Mouse (Mus musculus): ENCODE measurements around the gene Wipf1. TPM values are rescaled to one million over a fixed set of nuclear protein-coding genes. Genes with fewer than 3 reads are reported as not detected.

Wipf1 gene
- polyA plus RNA-seq, 1 experiment from 2014 or later = 8.0 TPM

- peak overlapping the region; percentile 90; the same call in 1 of the 2 replicates for H3K4me3 ChIP-seq (replicated peaks; ENCODE audit: low read depth, low read length)
- H3K27me3 ChIP-seq (ENCODE audit: insufficient read depth, low read length) = no peaks in the 10 kb centered on the region
- peak overlapping the region; percentile 94 for H3K4me2 ChIP-seq (ENCODE audit: low read length)
- peaks cover 7% of the 10 kb centered on the region; the same call in 1 of the 2 replicates for H3K4me1 ChIP-seq (replicated peaks; ENCODE audit: insufficient read depth, low read length)
- WGBS = 73% methylated on average over 11 of the region's 11 CpGs
- no peak overlapping the region for H3K27ac ChIP-seq
- H3K36me3 ChIP-seq (ENCODE audit: insufficient read depth, low read length) = no peaks in the 10 kb centered on the region
- no peak for ATAC-seq (replicated peaks; ENCODE audit: low FRiP score, low read depth)
- no peak for DNase-seq (ENCODE audit: low spot score)
- H3K9ac ChIP-seq (ENCODE audit: low read depth, low read length) = no peak overlapping the region
- no peaks in the 10 kb centered on the region for H3K9me3 ChIP-seq (replicated peaks; ENCODE audit: low read length)
- TF ChIP-seq CTCF (IDR thresholded peaks at IDR 0.05; ENCODE audit: low read depth) = no peak
Measured at GRCm38 (mm10) chr2:73527956-73528355, 1.6 kb downstream of the Wipf1 start.

- no peak for DNase-seq (ENCODE audit: low spot score)
- H3K4me2 ChIP-seq (ENCODE audit: low read length) = no peak overlapping the region
Measured at GRCm38 (mm10) chr2:73526691-73527090, 2.8 kb downstream of the Wipf1 start.

GRCm38 (mm10) chr2:73522891-73523290 is 6.6 kb downstream of the Wipf1 start:
- no peak for DNase-seq (ENCODE audit: low spot score)
- no peak for TF ChIP-seq CTCF (IDR thresholded peaks at IDR 0.05; ENCODE audit: low read depth)
- no peak for ATAC-seq (replicated peaks; ENCODE audit: low FRiP score, low read depth)
- H3K9ac ChIP-seq (ENCODE audit: low read depth, low read length) = no peak overlapping the region
- H3K27me3 ChIP-seq (ENCODE audit: insufficient read depth, low read length) = no peaks in the 10 kb centered on the region
- H3K9me3 ChIP-seq (replicated peaks; ENCODE audit: low read length) = no peaks in the 10 kb centered on the region
- no peak overlapping the region for H3K4me3 ChIP-seq (replicated peaks; ENCODE audit: low read depth, low read length)
- 49% methylated on average over 8 of the region's 8 CpGs for WGBS
- peaks cover 13% of the 10 kb centered on the region; the same call in 1 of the 2 replicates for H3K4me1 ChIP-seq (replicated peaks; ENCODE audit: insufficient read depth, low read length)
- no peaks in the 10 kb centered on the region for H3K36me3 ChIP-seq (ENCODE audit: insufficient read depth, low read length)
- no peak overlapping the region for H3K4me2 ChIP-seq (ENCODE audit: low read length)
- peak overlapping the region; percentile 44; the same call in 1 of the 2 replicates for H3K27ac ChIP-seq

More at GRCm38 (mm10) chr2:73526691-73527090, 2.8 kb downstream of the Wipf1 start:
- H3K27me3 ChIP-seq (ENCODE audit: insufficient read depth, low read length) = no peaks in the 10 kb centered on the region
- H3K9me3 ChIP-seq (replicated peaks; ENCODE audit: low read length) = no peaks in the 10 kb centered on the region
- WGBS = 59% methylated on average over 9 of the region's 9 CpGs
- ATAC-seq (replicated peaks; ENCODE audit: low FRiP score, low read depth) = no peak
- peaks cover 18% of the 10 kb centered on the region; the same call in 1 of the 2 replicates for H3K4me1 ChIP-seq (replicated peaks; ENCODE audit: insufficient read depth, low read length)
- H3K27ac ChIP-seq = peak overlapping the region; percentile 38; the same call in 1 of the 2 replicates
- no peak overlapping the region for H3K9ac ChIP-seq (ENCODE audit: low read depth, low read length)
- no peaks in the 10 kb centered on the region for H3K36me3 ChIP-seq (ENCODE audit: insufficient read depth, low read length)
- no peak for TF ChIP-seq CTCF (IDR thresholded peaks at IDR 0.05; ENCODE audit: low read depth)
- H3K4me3 ChIP-seq (replicated peaks; ENCODE audit: low read depth, low read length) = no peak overlapping the region

GRCm38 (mm10) chr2:73522336-73522735 is 7.2 kb downstream of the Wipf1 start:
- no peaks in the 10 kb centered on the region for H3K27me3 ChIP-seq (ENCODE audit: insufficient read depth, low read length)
- TF ChIP-seq CTCF (IDR thresholded peaks at IDR 0.05; ENCODE audit: low read depth) = no peak
- no peak overlapping the region for H3K4me2 ChIP-seq (ENCODE audit: low read length)
- WGBS = 67% methylated on average over 6 of the region's 6 CpGs
- H3K9me3 ChIP-seq (replicated peaks; ENCODE audit: low read length) = no peaks in the 10 kb centered on the region
- no peak overlapping the region for H3K4me3 ChIP-seq (replicated peaks; ENCODE audit: low read depth, low read length)
- no peak overlapping the region for H3K9ac ChIP-seq (ENCODE audit: low read depth, low read length)
- H3K36me3 ChIP-seq (ENCODE audit: insufficient read depth, low read length) = no peaks in the 10 kb centered on the region
- H3K27ac ChIP-seq = 0 out of 2 replicates have a peak overlapping the region, but pooled peaks have one; percentile 44
- peaks cover 13% of the 10 kb centered on the region; the same call in 1 of the 2 replicates for H3K4me1 ChIP-seq (replicated peaks; ENCODE audit: insufficient read depth, low read length)
- DNase-seq (ENCODE audit: low spot score) (no peak), ATAC-seq (replicated peaks; ENCODE audit: low FRiP score, low read depth) (no peak)

GRCm38 (mm10) chr2:73521737-73522136 is 7.8 kb downstream of the Wipf1 start:
- H3K36me3 ChIP-seq (ENCODE audit: insufficient read depth, low read length) = no peaks in the 10 kb centered on the region
- no peaks in the 10 kb centered on the region for H3K27me3 ChIP-seq (ENCODE audit: insufficient read depth, low read length)
- H3K9me3 ChIP-seq (replicated peaks; ENCODE audit: low read length) = no peaks in the 10 kb centered on the region
- ATAC-seq (replicated peaks; ENCODE audit: low FRiP score, low read depth) = no peak
- H3K4me3 ChIP-seq (replicated peaks; ENCODE audit: low read depth, low read length) = no peak overlapping the region
- peak; percentile 74 for DNase-seq (ENCODE audit: low spot score)
- no peak overlapping the region for H3K4me2 ChIP-seq (ENCODE audit: low read length)
- H3K4me1 ChIP-seq (replicated peaks; ENCODE audit: insufficient read depth, low read length) = peaks cover 13% of the 10 kb centered on the region; the same call in 1 of the 2 replicates
- 16% methylated on average over 5 of the region's 5 CpGs for WGBS
- H3K9ac ChIP-seq (ENCODE audit: low read depth, low read length) = no peak overlapping the region
- 0 out of 2 replicates have a peak overlapping the region, but pooled peaks have one; percentile 44 for H3K27ac ChIP-seq
- TF ChIP-seq CTCF (IDR thresholded peaks at IDR 0.05; ENCODE audit: low read depth) = no peak

- H3K9ac ChIP-seq (ENCODE audit: low read depth, low read length) = no peak overlapping the region
Measured at GRCm38 (mm10) chr2:73518966-73519365, 10.6 kb downstream of the Wipf1 start.

More at GRCm38 (mm10) chr2:73518966-73519365, 10.6 kb downstream of the Wipf1 start:
- DNase-seq (ENCODE audit: low spot score) (no peak), ATAC-seq (replicated peaks; ENCODE audit: low FRiP score, low read depth) (no peak)
- H3K4me3 ChIP-seq (replicated peaks; ENCODE audit: low read depth, low read length) = no peak overlapping the region
- H3K4me1 ChIP-seq (replicated peaks; ENCODE audit: insufficient read depth, low read length) = peaks cover 13% of the 10 kb centered on the region; the same call in 1 of the 2 replicates
- no peak for TF ChIP-seq CTCF (IDR thresholded peaks at IDR 0.05; ENCODE audit: low read depth)
- no peaks in the 10 kb centered on the region for H3K36me3 ChIP-seq (ENCODE audit: insufficient read depth, low read length)
- no peaks in the 10 kb centered on the region for H3K27me3 ChIP-seq (ENCODE audit: insufficient read depth, low read length)
- H3K27ac ChIP-seq = no peak overlapping the region
- 81% methylated on average over 5 of the region's 5 CpGs for WGBS
- H3K9me3 ChIP-seq (replicated peaks; ENCODE audit: low read length) = no peaks in the 10 kb centered on the region
- H3K4me2 ChIP-seq (ENCODE audit: low read length) = no peak overlapping the region
